Mouse (Mus musculus): ENCODE data around the gene Gm17324. TPM values are rescaled to one million over a fixed set of nuclear protein-coding genes. Genes with fewer than 3 reads are reported as not detected.
"Not testable (repeated sequence)": the region's sequence is repeated elsewhere in the genome, so short reads cannot be mapped to it uniquely, and the experiment has no call there.

The Gm17324 gene
- polyA plus RNA-seq (2014; fragmentation: Nextera tagmentation; extraction: Ambion mirVana) = 0.38 and 1.0 TPM in 2 replicates

GRCm38 (mm10) chr9:78447973-78448873, at the start of gene Gm17324, which contains the start of gene Mto1:
Gene Gm17324 (minus strand): TSS chr9:78448786.
Gene Mto1 (plus strand): TSS chr9:78448208.
- no peaks in the 10 kb centered on the region for H3K9me3 ChIP-seq (ENCODE audit: low read depth, low read length)
- peaks cover 6% of the 10 kb centered on the region for H3K4me1 ChIP-seq (ENCODE audit: insufficient read depth)
- peak within 1 kb of the TSS; percentile 99 for H3K4me3 ChIP-seq (ENCODE audit: low read depth, low read length)
- peak; percentile 97 for DNase-seq
- H3K36me3 ChIP-seq (ENCODE audit: insufficient read depth) = peaks cover 20% of the 10 kb centered on the region
- H3K9ac ChIP-seq = peak within 1 kb of the TSS; percentile 91
- peak within 1 kb of the TSS; percentile 80 for H3K4me2 ChIP-seq
- peak; percentile 94 for ATAC-seq (ENCODE audit: insufficient read depth)
- under 1% methylated on average over 95 of the region's 96 CpGs for WGBS
- peaks cover 24% of the 10 kb centered on the region for H3K27me3 ChIP-seq (ENCODE audit: insufficient read depth, low read length)
- peak within 1 kb of the TSS; percentile 92 for H3K27ac ChIP-seq (ENCODE audit: low read depth)
- TF ChIP-seq CTCF (IDR thresholded peaks at IDR 0.05; ENCODE audit: low read depth) = 0 out of 2 replicates have a peak, but pooled peaks have one; percentile 3

GRCm38 (mm10) chr9:78493171-78493570, 44.6 kb upstream of the Gm17324 start:
- Histone ChIP-seq H3K27ac (ENCODE audit: low read depth) (no peak overlapping the region), H3K4me2 (no peak overlapping the region), H3K9me3 (ENCODE audit: low read depth, low read length) (no peaks in the 10 kb centered on the region), H3K27me3 (ENCODE audit: insufficient read depth, low read length) (no peaks in the 10 kb centered on the region), H3K4me1 (ENCODE audit: insufficient read depth) (no peaks in the 10 kb centered on the region), H3K36me3 (ENCODE audit: insufficient read depth) (no peaks in the 10 kb centered on the region), H3K9ac (no peak overlapping the region), H3K4me3 (ENCODE audit: low read depth, low read length) (no peak overlapping the region)
- no peak for TF ChIP-seq CTCF (IDR thresholded peaks at IDR 0.05; ENCODE audit: low read depth)
- DNase-seq (no peak), ATAC-seq (ENCODE audit: insufficient read depth) (no peak)
- WGBS = 82% methylated on average over 7 of the region's 7 CpGs

DNA sequence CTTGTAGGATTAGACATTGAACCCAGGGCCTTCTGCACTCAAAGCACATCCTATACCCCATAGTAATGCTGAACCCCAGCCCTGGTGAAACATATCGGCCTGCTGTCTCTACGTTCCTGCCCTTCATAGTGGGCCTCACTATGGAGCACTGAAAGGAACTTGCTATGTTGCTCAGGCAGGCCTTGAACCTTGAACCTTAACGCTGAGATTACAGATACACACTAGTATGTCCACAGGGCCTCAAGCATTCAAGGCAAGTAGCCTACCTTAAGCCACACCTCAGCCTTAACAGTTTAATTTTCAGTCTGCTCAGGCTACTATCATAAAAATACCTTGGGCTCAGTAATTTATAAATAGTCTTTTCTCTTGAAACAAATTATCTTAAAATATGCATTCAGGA, 43.7 kb upstream of the Gm17324 start:
- no peak overlapping the region for H3K4me2 ChIP-seq
- no peaks in the 10 kb centered on the region for H3K27me3 ChIP-seq (ENCODE audit: insufficient read depth, low read length)
- no peaks in the 10 kb centered on the region for H3K4me1 ChIP-seq (ENCODE audit: insufficient read depth)
- no peak overlapping the region for H3K4me3 ChIP-seq (ENCODE audit: low read depth, low read length)
- no peak for DNase-seq
- H3K9me3 ChIP-seq (ENCODE audit: low read depth, low read length) = no peaks in the 10 kb centered on the region
- 91% methylated on average over 3 of the region's 3 CpGs for WGBS
- H3K27ac ChIP-seq (ENCODE audit: low read depth) = no peak overlapping the region
- no peak for TF ChIP-seq CTCF (IDR thresholded peaks at IDR 0.05; ENCODE audit: low read depth)
- H3K36me3 ChIP-seq (ENCODE audit: insufficient read depth) = no peaks in the 10 kb centered on the region
- no peak overlapping the region for H3K9ac ChIP-seq
- ATAC-seq (ENCODE audit: insufficient read depth) = no peak

- Histone ChIP-seq H3K27ac (ENCODE audit: low read depth) (no peak overlapping the region), H3K36me3 (ENCODE audit: insufficient read depth) (no peaks in the 10 kb centered on the region), H3K9ac (no peak overlapping the region), H3K9me3 (ENCODE audit: low read depth, low read length) (no peaks in the 10 kb centered on the region), H3K4me3 (ENCODE audit: low read depth, low read length) (no peak overlapping the region), H3K27me3 (ENCODE audit: insufficient read depth, low read length) (no peaks in the 10 kb centered on the region), H3K4me2 (no peak overlapping the region), H3K4me1 (ENCODE audit: insufficient read depth) (no peaks in the 10 kb centered on the region)
- ATAC-seq (ENCODE audit: insufficient read depth) (no peak), DNase-seq (no peak)
- TF ChIP-seq CTCF (IDR thresholded peaks at IDR 0.05; ENCODE audit: low read depth) = no peak
- WGBS = 48% methylated on average over 3 of the region's 3 CpGs
These were observed 42.6 kb upstream of the Gm17324 start for GRCm38 (mm10) chr9:78491169-78491568.

DNA sequence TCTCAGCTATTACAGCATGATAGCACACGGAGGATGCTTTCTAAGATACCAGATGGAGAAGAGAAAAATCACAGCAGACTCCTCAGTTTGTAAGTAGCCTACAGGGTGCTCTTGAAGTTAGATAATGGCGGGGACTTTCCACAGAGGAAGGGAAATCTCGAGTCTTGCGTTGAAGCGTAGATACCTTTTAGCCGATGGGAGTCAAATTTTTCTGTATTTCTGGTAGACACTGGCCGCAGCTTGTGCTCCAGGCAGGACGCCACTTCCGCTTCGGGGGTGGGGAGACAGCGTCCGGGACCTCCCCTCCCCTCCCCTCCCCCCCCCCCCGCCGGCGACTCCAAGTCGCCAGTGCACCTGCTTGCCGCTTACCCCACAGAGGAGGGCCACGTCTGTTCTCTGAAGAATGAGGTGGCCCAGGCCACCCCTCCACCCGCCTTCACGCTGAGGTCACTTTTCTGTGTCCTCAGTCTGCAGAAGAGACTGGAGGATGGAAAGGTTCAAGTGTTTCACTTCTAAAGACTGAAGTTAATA, 40.4 kb upstream of the Gm17324 start, which contains the start of gene Eef1a1:
Gene Eef1a1, minus strand, starts transcription at position 262 of the 531 bp plus-strand sequence.
- ATAC-seq (ENCODE audit: insufficient read depth) = peak; percentile 58

DNA sequence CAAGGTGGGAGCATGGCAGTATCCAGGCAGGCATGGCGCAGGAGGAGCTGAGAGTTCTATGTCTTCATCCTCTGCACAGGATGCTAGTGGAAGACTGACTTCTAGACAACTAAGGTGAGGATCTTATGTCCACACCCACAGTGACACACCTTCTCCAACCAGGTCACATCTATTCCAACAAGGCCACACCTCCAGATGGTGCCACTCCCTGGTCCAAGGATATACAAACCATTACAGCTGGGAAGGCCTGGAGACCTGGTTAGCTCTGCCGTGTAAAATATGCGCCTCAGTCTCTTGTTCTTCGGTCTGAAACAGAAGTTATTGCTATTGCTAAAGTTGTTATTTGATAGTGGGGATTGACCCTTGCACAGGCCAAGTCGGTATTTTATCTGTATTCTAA, 39.4 kb upstream of the Gm17324 start:
- ATAC-seq (ENCODE audit: insufficient read depth); H3K4me1 ChIP-seq (ENCODE audit: insufficient read depth); H3K27me3 ChIP-seq (ENCODE audit: insufficient read depth, low read length); H3K9me3 ChIP-seq (ENCODE audit: low read depth, low read length); H3K4me3 ChIP-seq (ENCODE audit: low read depth, low read length); H3K9ac ChIP-seq; H3K4me2 ChIP-seq; H3K27ac ChIP-seq (ENCODE audit: low read depth); H3K36me3 ChIP-seq (ENCODE audit: insufficient read depth); DNase-seq: not testable (repeated sequence)
- WGBS = 89% methylated on average over 5 of the region's 5 CpGs

More for the DNA sequence above, 40.4 kb upstream of the Gm17324 start, which contains the start of gene Eef1a1:
- Histone ChIP-seq H3K4me2 (peak within 1 kb of the TSS; percentile 74), H3K9me3 (ENCODE audit: low read depth, low read length) (no peaks in the 10 kb centered on the region), H3K4me1 (ENCODE audit: insufficient read depth) (no peaks in the 10 kb centered on the region), H3K9ac (peak within 1 kb of the TSS; percentile 65), H3K27me3 (ENCODE audit: insufficient read depth, low read length) (no peaks in the 10 kb centered on the region), H3K4me3 (ENCODE audit: low read depth, low read length) (peak within 1 kb of the TSS; percentile 41), H3K27ac (ENCODE audit: low read depth) (peak within 1 kb of the TSS; percentile 69), H3K36me3 (ENCODE audit: insufficient read depth) (no peaks in the 10 kb centered on the region)
- DNase-seq = peak; percentile 71
- TF ChIP-seq CTCF (IDR thresholded peaks at IDR 0.05; ENCODE audit: low read depth) = no peak
- WGBS = 1% methylated on average over 15 of the region's 20 CpGs

DNA sequence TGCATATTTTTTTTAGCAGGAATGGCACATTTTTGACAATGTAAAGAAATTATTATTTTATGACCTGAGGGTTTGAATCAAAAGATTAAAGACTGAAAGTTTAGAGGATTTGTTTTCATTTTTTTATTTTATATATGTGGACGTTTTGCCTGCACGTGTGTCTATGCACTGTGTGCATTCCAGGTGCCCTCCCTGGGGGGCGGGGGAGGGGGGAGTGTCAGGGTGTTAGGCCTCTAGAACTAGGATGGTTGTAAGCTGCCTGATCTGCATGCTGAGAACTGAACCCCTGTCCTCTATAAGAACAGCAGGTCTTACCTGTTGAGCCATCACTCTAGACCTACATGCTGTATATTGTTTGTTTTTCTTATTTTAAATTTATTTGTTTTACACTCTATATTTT, 36.1 kb upstream of the Gm17324 start:
- H3K9me3 ChIP-seq (ENCODE audit: low read depth, low read length) = no peaks in the 10 kb centered on the region
- H3K9ac ChIP-seq = no peak overlapping the region
- H3K4me3 ChIP-seq (ENCODE audit: low read depth, low read length) = no peak overlapping the region
- H3K27me3 ChIP-seq (ENCODE audit: insufficient read depth, low read length) = no peaks in the 10 kb centered on the region
- ATAC-seq (ENCODE audit: insufficient read depth) (no peak), DNase-seq (no peak)
- H3K4me1 ChIP-seq (ENCODE audit: insufficient read depth) = no peaks in the 10 kb centered on the region
- peaks cover 12% of the 10 kb centered on the region for H3K36me3 ChIP-seq (ENCODE audit: insufficient read depth)
- no peak overlapping the region for H3K27ac ChIP-seq (ENCODE audit: low read depth)
- TF ChIP-seq CTCF (IDR thresholded peaks at IDR 0.05; ENCODE audit: low read depth) = no peak
- H3K4me2 ChIP-seq = no peak overlapping the region
- WGBS = 75% methylated on average over 3 of the region's 3 CpGs
